Mouse (Mus musculus): ENCODE measurements around the gene Plcb4.
"Not testable (repeated sequence)": the region's sequence is repeated elsewhere in the genome, so short reads cannot be mapped to it uniquely, and the experiment has no call there.

The Plcb4 gene

GRCm38 (mm10) chr2:135672459-135673104, 13.8 kb downstream of the Plcb4 start:
- in situ Hi-C loops (cut with MboI, MseI), result loop anchor here in 1 of 2 experiments (25.0 kb wide), 1 partner anchor 1240 kb away; no protein-coding TSS in a partner anchor

GRCm38 (mm10) chr2:135673649-135674048, 14.8 kb downstream of the Plcb4 start:
- in situ Hi-C loops (cut with MboI, MseI), result loop anchor here in 1 of 2 experiments (25.0 kb wide), 1 partner anchor 1239 kb away; no protein-coding TSS in a partner anchor

GRCm38 (mm10) chr2:135675284-135675683, 16.5 kb downstream of the Plcb4 start:
- in situ Hi-C loops (cut with MboI, MseI), result no loop called here

- in situ Hi-C loops (cut with MboI, MseI), result no loop called here
These were observed 18.2 kb downstream of the Plcb4 start for GRCm38 (mm10) chr2:135676978-135677501.

GRCm38 (mm10) chr2:135677601-135678000, 18.8 kb downstream of the Plcb4 start:
- in situ Hi-C loops (cut with MboI, MseI), result no loop called here

- in situ Hi-C loops (cut with MboI, MseI), result no loop called here
These were observed 21.2 kb downstream of the Plcb4 start for GRCm38 (mm10) chr2:135680001-135680400.

GRCm38 (mm10) chr2:135680406-135681134, 21.8 kb downstream of the Plcb4 start:
- in situ Hi-C loops (cut with MboI, MseI), result no loop called here

- in situ Hi-C loops (cut with MboI, MseI), result no loop called here
These were observed 25.1 kb downstream of the Plcb4 start for GRCm38 (mm10) chr2:135683684-135684440.

- in situ Hi-C loops (cut with MboI, MseI), result no loop called here
These were observed 27.9 kb downstream of the Plcb4 start for GRCm38 (mm10) chr2:135686692-135687091.

- in situ Hi-C loops (cut with MboI, MseI), result no loop called here
These were observed 28.8 kb downstream of the Plcb4 start for GRCm38 (mm10) chr2:135687585-135687984.

GRCm38 (mm10) chr2:135692568-135693488, 34.0 kb downstream of the Plcb4 start:
- in situ Hi-C loops (cut with MboI, MseI), result no loop called here

GRCm38 (mm10) chr2:135700686-135701413, 42.0 kb downstream of the Plcb4 start:
- in situ Hi-C loops (cut with MboI, MseI), result no loop called here

- in situ Hi-C loops (cut with MboI, MseI), result no loop called here
These were observed 45.9 kb downstream of the Plcb4 start for GRCm38 (mm10) chr2:135704673-135705072.

- in situ Hi-C loops (cut with MboI, MseI), result no loop called here
These were observed 48.5 kb downstream of the Plcb4 start for GRCm38 (mm10) chr2:135707305-135707704.

GRCm38 (mm10) chr2:135708386-135708785, 49.6 kb downstream of the Plcb4 start:
- in situ Hi-C loops (cut with MboI, MseI), result no loop called here

GRCm38 (mm10) chr2:135708796-135709195, 50.0 kb downstream of the Plcb4 start:
- in situ Hi-C loops (cut with MboI, MseI), result no loop called here

- in situ Hi-C loops (cut with MboI, MseI), result not testable (repeated sequence)
These were observed 50.9 kb downstream of the Plcb4 start for GRCm38 (mm10) chr2:135709736-135710135.

GRCm38 (mm10) chr2:135711049-135711924, 52.5 kb downstream of the Plcb4 start:
- in situ Hi-C loops (cut with MboI, MseI), result no loop called here

GRCm38 (mm10) chr2:135711925-135712288, 53.1 kb downstream of the Plcb4 start:
- in situ Hi-C loops (cut with MboI, MseI), result no loop called here
